Mouse (Mus musculus) embryonic facial prominence, embryonic 14.5 days (tissue): ENCODE results near the gene Pms2. TPM values are rescaled to one million over a fixed set of nuclear protein-coding genes. Genes with fewer than 3 reads are reported as not detected.

ENCODE experiments used
- ATAC-seq: fragments of 200-750 bp; cut with Nextera tagmentation; 2 replicates; pipeline ENCODE4 v1.8.0; 2017; ENCODE audit warnings: low read depth, moderate number of reproducible peaks, moderate TSS enrichment
- DNase-seq: peaks from one replicate; pipeline ENCODE4 v3.0.0-alpha.2; 2015; ENCODE audit warnings: low spot score
- H3K27ac ChIP-seq: fragments of 300-500 bp; sonication (generic); replicated peaks from 2 replicates; pipeline ENCODE4 v1.5.1; 2014; ENCODE audit warnings: low read depth, mild to moderate bottlenecking, low read length, moderate library complexity
- H3K27me3 ChIP-seq: fragments of 300-500 bp; sonication (generic); replicated peaks from 2 replicates; pipeline ENCODE4 v1.6.1; 2014; ENCODE audit warnings: low read length; ENCODE audit not compliant: control insufficient read depth, insufficient read depth
- H3K36me3 ChIP-seq: fragments of 300-500 bp; sonication (generic); 2 replicates; pipeline ENCODE4 v1.6.1; 2014; ENCODE audit warnings: low read length, mixed read lengths; ENCODE audit not compliant: control insufficient read depth, insufficient read depth
- H3K4me1 ChIP-seq: fragments of 300-500 bp; sonication (generic); 2 replicates; pipeline ENCODE4 v1.6.1; 2014; ENCODE audit warnings: antibody characterized with exemption, low read length; ENCODE audit not compliant: control insufficient read depth, insufficient read depth
- H3K4me2 ChIP-seq: fragments of 300-500 bp; sonication (generic); 2 replicates; pipeline ENCODE4 v1.6.1; 2014; ENCODE audit warnings: low read depth, mild to moderate bottlenecking, low read length, moderate library complexity, mixed read lengths
- H3K4me3 ChIP-seq: fragments of 300-500 bp; sonication (generic); 2 replicates; pipeline ENCODE4 v1.5.1; 2014; ENCODE audit warnings: low read depth, mild to moderate bottlenecking, low read length
- H3K9ac ChIP-seq: fragments of 300-500 bp; sonication (generic); 2 replicates; pipeline ENCODE4 v1.6.1; 2014; ENCODE audit warnings: low read depth, mild to moderate bottlenecking, low read length, moderate library complexity, mixed read lengths
- H3K9me3 ChIP-seq: fragments of 300-500 bp; sonication (generic); 2 replicates; pipeline ENCODE4 v1.6.1; 2016; ENCODE audit warnings: low read length; ENCODE audit not compliant: control insufficient read depth
- WGBS: fragments of 180-500 bp; shearing (Covaris S2); extraction: QIAGEN DNeasy Blood & Tissue Kit; methylation state at CpG from one replicate; pipeline ENCODE4 v1.1.7; 2014; 5-methylcytosine and 5-hydroxymethylcytosine counted together
- polyA plus RNA-seq: library from polyadenylated mRNA; unstranded; fragments of >200 nt; fragmentation: Nextera tagmentation; extraction: Ambion mirVana; gene quantifications from 2 replicates; pipeline ENCODE4 v1.2.1, GENCODE M21; 2014

Gene Pms2
- polyA plus RNA-seq, 1 experiment from 2014 or later, result 20.9 TPM

- Histone ChIP-seq H3K27ac (no peak overlapping the region), H3K9ac (no peak overlapping the region), H3K9me3 (no peaks in the 10 kb centered on the region), H3K4me2 (no peak overlapping the region), H3K27me3 (no peaks in the 10 kb centered on the region), H3K4me3 (no peak overlapping the region), H3K36me3 (no peaks in the 10 kb centered on the region), H3K4me1 (no peaks in the 10 kb centered on the region)
- WGBS, result 68% methylated on average over 3 of the region's 3 CpGs
- ATAC-seq, result no peak
- DNase-seq, result no peak
Measured at GRCm38 (mm10) chr5:143972628-143973027, 62.9 kb downstream of the Pms2 start.

- ATAC-seq, result peak; percentile 65; the same call in 1 of the 2 replicates
- WGBS, result 47% methylated on average over 4 of the region's 4 CpGs
- Histone ChIP-seq H3K4me2 (no peak overlapping the region), H3K27me3 (no peaks in the 10 kb centered on the region), H3K27ac (no peak overlapping the region), H3K9me3 (no peaks in the 10 kb centered on the region), H3K4me1 (no peaks in the 10 kb centered on the region), H3K9ac (no peak overlapping the region), H3K4me3 (no peak overlapping the region), H3K36me3 (no peaks in the 10 kb centered on the region)
- peak; percentile 46 for DNase-seq
Measured at GRCm38 (mm10) chr5:143974931-143975630, 65.3 kb downstream of the Pms2 start.

GRCm38 (mm10) chr5:143975631-143975933 lies 65.8 kb downstream of the Pms2 start:
- Histone ChIP-seq H3K27me3 (no peaks in the 10 kb centered on the region), H3K27ac (no peak overlapping the region), H3K36me3 (no peaks in the 10 kb centered on the region), H3K9me3 (no peaks in the 10 kb centered on the region), H3K4me1 (no peaks in the 10 kb centered on the region), H3K9ac (no peak overlapping the region), H3K4me2 (no peak overlapping the region), H3K4me3 (no peak overlapping the region)
- DNase-seq, result no peak
- WGBS, result 59% methylated on average over 2 of the region's 2 CpGs
- 0 out of 2 replicates have a peak, but pooled peaks have one; percentile 41 for ATAC-seq

- DNase-seq (no peak), ATAC-seq (no peak)
- WGBS, result 87% methylated on average over 11 of the region's 11 CpGs
- H3K36me3 ChIP-seq, result no peaks in the 10 kb centered on the region
- H3K4me2 ChIP-seq, result no peak overlapping the region
- no peak overlapping the region for H3K9ac ChIP-seq
- H3K27ac ChIP-seq, result no peak overlapping the region
- H3K9me3 ChIP-seq, result no peaks in the 10 kb centered on the region
- H3K4me1 ChIP-seq, result no peaks in the 10 kb centered on the region
- H3K27me3 ChIP-seq, result no peaks in the 10 kb centered on the region
- no peak overlapping the region for H3K4me3 ChIP-seq
Measured at GRCm38 (mm10) chr5:143976232-143976631, 66.5 kb downstream of the Pms2 start.

GRCm38 (mm10) chr5:143976726-143977431 lies 67.1 kb downstream of the Pms2 start:
- Histone ChIP-seq H3K9ac (no peak overlapping the region), H3K27ac (no peak overlapping the region), H3K4me2 (no peak overlapping the region), H3K36me3 (no peaks in the 10 kb centered on the region), H3K4me3 (no peak overlapping the region), H3K4me1 (no peaks in the 10 kb centered on the region), H3K27me3 (no peaks in the 10 kb centered on the region), H3K9me3 (no peaks in the 10 kb centered on the region)
- WGBS, result 79% methylated on average over 16 of the region's 16 CpGs
- no peak for DNase-seq
- no peak for ATAC-seq

GRCm38 (mm10) chr5:143980858-143981257 lies 71.1 kb downstream of the Pms2 start:
- no peak overlapping the region for H3K9ac ChIP-seq
- WGBS, result 23% methylated on average over 9 of the region's 9 CpGs

GRCm38 (mm10) chr5:143982361-143982760 lies 72.6 kb downstream of the Pms2 start:
- no peak for DNase-seq
- no peak overlapping the region for H3K9ac ChIP-seq
- 79% methylated on average over 2 of the region's 2 CpGs for WGBS
- H3K4me3 ChIP-seq, result no peak overlapping the region
- no peaks in the 10 kb centered on the region for H3K4me1 ChIP-seq
- no peak for ATAC-seq
- no peak overlapping the region for H3K27ac ChIP-seq
- no peaks in the 10 kb centered on the region for H3K27me3 ChIP-seq
- H3K9me3 ChIP-seq, result no peaks in the 10 kb centered on the region
- peaks cover 29% of the 10 kb centered on the region for H3K36me3 ChIP-seq
- no peak overlapping the region for H3K4me2 ChIP-seq

More at GRCm38 (mm10) chr5:143980858-143981257, 71.1 kb downstream of the Pms2 start:
- H3K4me3 ChIP-seq, result no peak overlapping the region
- H3K27ac ChIP-seq, result no peak overlapping the region
- H3K9me3 ChIP-seq, result no peaks in the 10 kb centered on the region
- no peak overlapping the region for H3K4me2 ChIP-seq
- DNase-seq (peak; percentile 26), ATAC-seq (no peak; the same call in 1 of the 2 replicates)
- no peaks in the 10 kb centered on the region for H3K4me1 ChIP-seq
- H3K36me3 ChIP-seq, result peaks cover 15% of the 10 kb centered on the region
- no peaks in the 10 kb centered on the region for H3K27me3 ChIP-seq
